Mouse (Mus musculus): ENCODE results near the gene Fgd1. TPM values are rescaled to one million over a fixed set of nuclear protein-coding genes. Genes with fewer than 3 reads are reported as not detected.
A peak's percentile ranks its signal among the peaks of the same experiment; 100 is the strongest.

Gene Fgd1
- total RNA-seq, 2 experiments from 2014 or later = 1.5 to 3.1 TPM

DNA sequence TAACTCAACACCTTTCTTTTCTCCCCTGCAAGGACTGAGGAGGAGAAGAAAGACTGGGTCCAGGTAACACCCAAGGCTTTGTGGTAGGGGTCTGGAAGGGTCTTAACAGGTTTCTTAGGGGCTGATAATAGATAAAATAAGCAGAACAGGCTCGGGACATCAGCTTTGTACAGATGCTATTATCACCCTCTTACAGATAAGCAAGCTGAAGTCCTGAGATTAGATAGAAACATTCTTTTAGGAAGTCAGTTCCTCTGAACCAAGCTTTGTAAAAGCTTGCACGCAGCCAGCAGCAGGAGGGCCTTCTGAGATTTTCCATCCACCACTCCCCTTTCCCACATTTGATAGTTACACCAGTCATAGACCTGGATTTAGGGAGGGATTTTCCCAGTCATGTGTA is 39.6 kb downstream of the Fgd1 start:
- no peak for ATAC-seq (replicated peaks; ENCODE audit: poor library complexity)

DNA sequence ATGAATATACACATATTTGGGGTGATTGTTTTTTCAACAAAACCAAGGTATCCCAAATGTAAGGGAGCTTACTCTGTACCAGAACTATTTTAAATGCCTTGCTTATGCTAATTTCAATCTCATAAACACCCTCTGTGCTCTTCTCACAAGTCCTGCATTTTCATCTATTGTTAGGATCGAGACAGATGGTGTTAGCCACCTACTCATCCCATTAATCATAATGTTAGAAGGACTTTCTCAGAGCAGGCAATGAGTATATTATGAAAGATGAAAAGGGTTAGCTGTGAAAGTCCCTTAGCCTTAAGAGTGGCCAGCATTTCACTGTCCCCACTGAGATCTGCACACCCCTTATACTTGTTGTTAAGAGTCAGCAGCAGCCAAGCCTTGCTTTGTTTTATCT is 41.5 kb downstream of the Fgd1 start:
- no peak for ATAC-seq (replicated peaks; ENCODE audit: poor library complexity)

DNA sequence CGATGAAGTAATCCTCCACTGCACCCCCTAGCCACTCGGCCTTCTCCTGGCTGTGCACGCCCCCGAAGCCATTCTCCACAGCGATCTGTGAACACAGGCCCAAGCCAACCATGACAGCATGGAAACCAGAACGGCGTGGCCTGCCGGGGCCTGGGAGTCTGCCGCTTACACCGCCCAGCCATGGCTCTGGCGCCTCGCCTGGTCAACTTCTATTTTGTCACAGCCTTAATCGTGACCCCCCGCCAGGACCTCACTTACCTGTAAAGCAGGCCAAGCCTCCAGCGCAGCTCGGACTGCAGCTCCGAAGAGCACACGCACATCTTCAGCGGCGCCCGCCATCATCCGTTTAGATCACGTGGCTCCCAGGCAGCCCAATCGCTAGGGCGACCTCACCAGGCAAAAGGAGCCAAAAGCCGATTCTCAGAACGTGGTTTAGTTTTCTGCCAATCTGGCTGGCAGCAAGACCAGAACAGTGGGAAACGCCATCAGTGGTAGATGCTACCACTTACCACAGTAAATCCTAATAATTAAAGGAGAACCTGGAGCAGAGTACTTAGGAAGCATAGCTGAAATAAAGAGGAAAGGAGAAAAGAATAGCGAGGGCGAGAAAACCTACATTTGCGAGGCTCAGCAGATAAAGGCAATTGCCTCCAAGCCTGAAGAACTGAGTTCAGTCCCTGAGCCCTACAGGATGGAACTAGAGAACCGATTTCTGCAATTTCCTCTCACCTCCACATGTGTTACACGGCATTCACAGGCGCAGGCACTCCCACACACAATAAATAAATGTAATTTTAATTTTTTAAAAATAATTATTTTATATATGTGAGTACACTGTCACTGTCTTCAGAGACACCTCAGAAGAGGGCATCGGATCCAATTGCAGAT is 50.5 kb downstream of the Fgd1 start, which contains the start of gene Tsr2:
Gene Tsr2, minus strand, starts transcription at position 373 of the 888 bp plus-strand sequence.
- peak; percentile 96 for ATAC-seq (replicated peaks; ENCODE audit: poor library complexity)

DNA sequence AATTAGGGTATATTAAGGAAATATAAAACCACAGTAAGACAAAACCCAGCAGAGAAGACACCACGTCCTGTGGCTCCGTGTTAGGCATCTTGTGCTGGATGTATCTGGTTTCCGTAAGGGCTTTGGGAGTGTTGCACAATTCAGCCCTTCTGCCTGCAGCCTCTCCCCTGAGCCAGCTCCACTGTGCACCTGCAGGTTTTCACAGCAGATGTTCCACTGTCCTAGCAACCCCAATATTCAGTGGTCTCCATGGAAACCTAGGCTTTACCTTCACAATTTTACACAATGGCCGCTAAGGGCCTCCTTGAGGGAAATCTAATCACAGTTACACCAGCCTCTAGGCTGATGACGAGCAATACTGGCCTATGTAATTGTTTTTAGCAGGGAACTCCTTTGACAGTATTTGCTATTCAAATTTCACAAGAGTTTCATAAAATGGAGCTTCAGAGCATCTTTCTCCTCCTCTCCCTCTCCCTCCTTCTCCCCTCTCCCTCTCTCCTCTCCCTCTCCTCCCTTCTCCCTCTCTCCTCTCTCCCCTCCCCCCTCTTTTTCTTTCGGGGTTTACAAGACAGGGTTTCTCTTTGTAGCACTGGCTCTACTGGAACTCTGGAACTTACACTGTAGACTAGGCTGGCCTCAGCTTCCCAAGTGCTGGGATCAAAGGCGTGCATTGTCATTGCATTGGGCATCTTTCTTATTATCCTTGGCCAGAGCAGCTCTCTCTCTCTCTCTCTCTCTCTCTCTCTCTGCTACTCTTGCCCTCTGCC is 61.5 kb downstream of the Fgd1 start:
- peak; percentile 71 for ATAC-seq (replicated peaks; ENCODE audit: poor library complexity)

DNA sequence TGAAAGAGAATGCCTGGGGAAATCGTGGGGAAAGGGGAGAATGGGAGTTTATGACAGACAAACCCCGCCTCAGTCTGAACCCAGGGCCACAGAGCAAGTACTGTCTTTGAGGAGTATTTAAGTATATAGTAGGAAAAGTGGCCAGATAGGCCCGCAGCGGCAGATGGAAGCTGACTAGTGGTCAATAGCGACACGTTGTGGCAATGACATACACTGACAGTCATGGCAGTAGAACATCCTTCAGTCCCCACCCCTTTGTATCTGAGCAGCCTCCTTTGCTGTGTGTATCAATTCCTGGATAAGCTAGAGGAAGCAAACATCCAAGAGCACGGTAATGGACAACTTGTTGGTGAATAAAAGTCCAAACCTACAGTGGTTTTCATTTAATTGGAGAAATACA is 70.8 kb downstream of the Fgd1 start:
- peak; percentile 99 for ATAC-seq (replicated peaks; ENCODE audit: poor library complexity)

DNA sequence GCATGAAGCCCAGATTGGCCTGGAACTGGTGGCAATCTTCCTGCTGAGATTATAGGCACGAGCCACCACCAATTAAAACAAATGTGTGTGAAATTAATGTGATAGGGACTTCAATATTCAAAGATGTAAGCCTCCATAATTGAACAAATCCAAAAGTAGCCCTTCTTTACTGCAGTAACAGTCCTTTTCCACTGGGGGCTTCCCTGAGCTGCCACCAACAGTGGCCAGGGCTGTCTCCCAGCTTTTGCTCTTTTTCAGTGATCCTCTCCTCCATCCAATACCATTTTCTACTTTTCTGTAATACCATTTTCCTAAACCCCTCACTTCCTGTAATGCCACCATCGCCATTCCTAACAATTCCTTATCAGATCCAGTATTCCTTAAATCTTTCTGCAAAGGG is 71.5 kb downstream of the Fgd1 start:
- ATAC-seq (replicated peaks; ENCODE audit: poor library complexity) = peak; percentile 81

DNA sequence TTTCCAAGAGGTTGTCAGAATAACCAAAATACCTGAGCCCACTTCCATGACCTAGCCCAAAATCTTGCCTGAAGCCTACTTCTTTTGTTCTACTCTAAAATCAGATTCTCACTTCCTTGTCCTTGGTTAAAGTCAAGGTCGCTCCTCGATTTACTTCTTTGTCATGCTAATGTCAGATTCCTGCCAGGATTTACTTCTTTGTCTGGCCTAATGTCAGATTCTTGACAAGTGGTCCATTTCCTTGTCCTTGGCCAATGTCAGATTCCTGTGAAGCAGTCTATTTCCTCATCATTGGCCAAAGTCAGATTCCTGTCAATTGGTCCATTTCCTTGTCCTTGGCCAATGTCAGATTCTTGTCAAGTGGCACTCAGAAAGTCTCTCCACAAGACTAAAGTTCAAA is 78.0 kb downstream of the Fgd1 start:
- no peak for ATAC-seq (replicated peaks; ENCODE audit: poor library complexity)

DNA sequence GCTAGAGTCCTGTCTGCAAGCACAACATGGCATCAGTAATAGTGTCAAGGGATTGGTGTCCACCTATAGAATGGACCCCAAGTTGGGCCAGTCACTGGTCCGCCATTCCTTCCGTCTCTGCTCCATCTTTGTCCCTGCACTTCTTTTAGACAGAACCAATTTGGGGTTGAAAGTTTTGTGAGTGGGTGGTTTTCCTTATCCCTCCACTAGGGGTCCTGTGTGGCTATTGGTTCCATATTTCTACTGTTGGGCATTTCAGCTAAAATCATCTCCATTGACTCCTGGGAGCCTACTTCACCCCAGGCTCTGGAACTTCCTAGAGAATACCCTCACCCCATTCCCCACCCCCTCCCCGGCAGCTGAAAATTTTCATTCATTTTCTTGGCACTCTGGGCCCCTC is 84.5 kb downstream of the Fgd1 start:
- ATAC-seq (replicated peaks; ENCODE audit: poor library complexity) = no peak

DNA sequence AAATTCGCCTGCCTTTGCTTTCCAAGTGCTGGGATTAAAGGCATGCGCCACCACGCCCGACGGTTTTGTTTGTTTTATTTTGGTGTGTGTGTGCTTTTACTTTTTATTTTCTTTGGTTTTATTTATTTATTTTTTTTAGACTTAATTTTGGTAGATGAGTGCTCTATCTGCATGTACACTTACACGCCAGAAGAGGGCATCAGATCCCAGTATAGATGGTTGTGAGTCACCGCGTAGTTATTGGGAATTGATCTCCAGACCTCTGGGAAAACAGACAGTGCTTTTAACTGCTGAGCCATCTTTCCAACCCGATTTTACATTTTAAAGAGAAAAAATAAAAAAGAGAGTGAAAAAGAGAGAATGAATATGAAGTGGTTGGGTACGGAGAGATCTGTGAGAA is 86.8 kb downstream of the Fgd1 start:
- ATAC-seq (replicated peaks; ENCODE audit: poor library complexity) = no peak

Other genes starting within 250 kb of the Fgd1 start
- gene Maged2, start 231.8 kb upstream of the Fgd1 start, total RNA-seq (2015) = 3.1 and 3.7 TPM in 2 replicates
- gene Maged2, start 231.8 kb upstream of the Fgd1 start, total RNA-seq (2017) = 4.0 and 6.5 TPM in 2 replicates
- 29.2 and 36.1 TPM in 2 replicates for gene Gnl3l, start 28.8 kb upstream of the Fgd1 start, total RNA-seq (2015)
- gene Gnl3l, start 28.8 kb upstream of the Fgd1 start, total RNA-seq (2017) = 42.4 and 51.0 TPM in 2 replicates
- gene Tsr2, start 50.4 kb downstream of the Fgd1 start, total RNA-seq (2015) = 31.1 and 39.8 TPM in 2 replicates
- 39.7 and 40.4 TPM in 2 replicates for gene Tsr2, start 50.4 kb downstream of the Fgd1 start, total RNA-seq (2017)
- gene Wnk3, start 151.9 kb downstream of the Fgd1 start, total RNA-seq (2015) = 0.12 TPM in 1 of 2 replicates, not detected in the other
- gene Wnk3, start 151.9 kb downstream of the Fgd1 start, total RNA-seq (2017) = 0.07 TPM in 1 of 2 replicates, not detected in the other

All from megakaryocyte progenitor cell, adult 5-6 weeks (primary cell).